Mouse (Mus musculus) retina, embryonic 14.5 days (tissue): ENCODE measurements at regions not wholly inside any gene's neighbourhood (a gene's known extent, or its start where the extent isn't known, plus 50 kb on each side); places are given as distances from the start of the nearest gene placed in this dataset.
A peak's percentile ranks its signal among the peaks of the same experiment; 100 is the strongest.

Experiments
- DNase-seq: peaks from one replicate; pipeline ENCODE4 v3.0.0-alpha.2; 2015; ENCODE audit warnings: low spot score

DNA sequence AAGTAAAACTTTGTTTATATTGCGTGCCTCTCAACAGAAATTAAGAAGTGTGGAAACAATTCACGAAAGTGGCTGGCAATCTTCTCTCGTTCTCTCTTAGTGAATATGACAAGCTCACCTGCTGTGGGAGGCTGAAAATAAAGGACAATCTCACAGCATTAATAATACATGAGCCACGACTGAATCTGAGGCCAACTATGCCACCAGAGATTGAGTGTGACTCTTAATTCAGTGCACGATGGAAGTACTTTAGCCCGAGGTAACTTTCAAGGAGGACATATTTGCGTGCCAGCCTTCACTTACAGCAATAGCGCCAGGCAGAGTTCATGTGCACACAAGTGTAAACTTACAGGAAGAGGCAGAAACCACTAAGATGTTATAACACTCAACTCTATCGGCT is 760.6 kb upstream of the Epha5 start:
- DNase-seq: peak; percentile 49

DNA sequence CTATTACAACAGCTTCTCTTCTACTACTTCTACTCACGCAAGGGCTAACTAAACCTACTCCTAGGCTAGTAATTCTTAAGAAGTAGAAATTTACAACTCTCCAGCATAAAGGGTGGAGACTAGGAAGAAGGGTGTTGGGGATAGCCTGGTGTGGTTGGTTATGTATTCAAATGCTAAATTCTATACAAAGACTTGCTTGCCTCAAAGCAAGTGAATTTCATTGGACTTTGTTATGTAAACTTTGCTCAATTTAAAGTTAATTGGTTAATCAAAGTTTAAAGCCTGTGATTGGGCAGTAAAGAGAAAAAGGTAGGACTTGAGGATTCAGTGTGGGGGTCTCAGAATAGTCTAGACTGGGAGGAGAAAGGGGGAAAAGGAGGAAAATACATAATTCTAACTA is 756.7 kb upstream of the Epha5 start:
- no peak for DNase-seq

DNA sequence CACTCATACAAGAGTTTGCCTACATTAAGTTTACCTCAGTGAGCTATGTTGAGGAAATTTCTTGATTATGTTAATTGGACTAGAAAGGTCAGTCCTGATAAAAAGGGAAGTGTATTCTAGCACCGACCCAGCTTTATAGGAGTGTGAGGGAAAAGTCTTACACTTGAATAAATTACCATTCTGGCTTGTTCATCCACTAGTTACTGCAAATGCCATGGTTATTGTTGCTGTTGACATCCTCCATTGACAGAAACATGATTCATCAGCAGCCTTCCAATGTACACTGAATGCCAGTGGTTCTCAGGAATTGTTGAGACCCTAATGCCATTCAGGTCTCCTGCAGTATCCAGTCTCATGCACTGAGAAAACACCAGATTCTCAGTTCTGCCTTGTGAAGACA is 738.7 kb upstream of the Epha5 start:
- DNase-seq: no peak

DNA sequence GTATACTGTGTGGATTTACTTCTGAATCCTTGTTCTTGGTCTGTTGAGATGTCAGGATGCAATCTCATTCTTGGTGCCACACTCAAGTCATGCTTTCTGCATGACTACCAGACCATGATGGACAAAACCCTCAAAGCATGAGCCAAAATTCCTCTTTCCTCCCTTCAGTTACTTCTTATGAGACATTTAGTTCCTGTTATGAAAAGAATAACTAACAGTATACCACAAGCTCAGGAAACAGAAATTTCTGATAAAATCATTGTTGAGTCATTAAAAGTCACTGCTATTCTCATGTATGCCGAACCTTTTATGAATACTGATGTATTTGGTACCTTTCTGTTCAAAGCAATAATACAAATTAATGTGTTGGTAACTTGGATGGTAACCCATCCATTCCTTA is 738.0 kb upstream of the Epha5 start:
- no peak for DNase-seq
